Mouse (Mus musculus): ENCODE data around the gene Sft2d1.

GRCm38 (mm10) chr17:8277266-8277665 is 33.6 kb upstream of the Sft2d1 start:
- TF ChIP-seq POLR2A (IDR thresholded peaks at IDR 0.05; ENCODE audit: borderline replicate concordance, extremely low read depth, low read depth, low read length) (no peak), CTCF (IDR thresholded peaks at IDR 0.05; ENCODE audit: insufficient read depth, low read length) (no peak)

All from lung, adult 2 months (tissue).